Mouse (Mus musculus): ENCODE data around the gene Camta1. TPM values are rescaled to one million over a fixed set of nuclear protein-coding genes. Genes with fewer than 3 reads are reported as not detected.
A peak's percentile ranks its signal among the peaks of the same experiment; 100 is the strongest.

Gene Camta1
- 124 and 125 TPM in 2 replicates for polyA plus RNA-seq (2012; rRNA removed)

DNA sequence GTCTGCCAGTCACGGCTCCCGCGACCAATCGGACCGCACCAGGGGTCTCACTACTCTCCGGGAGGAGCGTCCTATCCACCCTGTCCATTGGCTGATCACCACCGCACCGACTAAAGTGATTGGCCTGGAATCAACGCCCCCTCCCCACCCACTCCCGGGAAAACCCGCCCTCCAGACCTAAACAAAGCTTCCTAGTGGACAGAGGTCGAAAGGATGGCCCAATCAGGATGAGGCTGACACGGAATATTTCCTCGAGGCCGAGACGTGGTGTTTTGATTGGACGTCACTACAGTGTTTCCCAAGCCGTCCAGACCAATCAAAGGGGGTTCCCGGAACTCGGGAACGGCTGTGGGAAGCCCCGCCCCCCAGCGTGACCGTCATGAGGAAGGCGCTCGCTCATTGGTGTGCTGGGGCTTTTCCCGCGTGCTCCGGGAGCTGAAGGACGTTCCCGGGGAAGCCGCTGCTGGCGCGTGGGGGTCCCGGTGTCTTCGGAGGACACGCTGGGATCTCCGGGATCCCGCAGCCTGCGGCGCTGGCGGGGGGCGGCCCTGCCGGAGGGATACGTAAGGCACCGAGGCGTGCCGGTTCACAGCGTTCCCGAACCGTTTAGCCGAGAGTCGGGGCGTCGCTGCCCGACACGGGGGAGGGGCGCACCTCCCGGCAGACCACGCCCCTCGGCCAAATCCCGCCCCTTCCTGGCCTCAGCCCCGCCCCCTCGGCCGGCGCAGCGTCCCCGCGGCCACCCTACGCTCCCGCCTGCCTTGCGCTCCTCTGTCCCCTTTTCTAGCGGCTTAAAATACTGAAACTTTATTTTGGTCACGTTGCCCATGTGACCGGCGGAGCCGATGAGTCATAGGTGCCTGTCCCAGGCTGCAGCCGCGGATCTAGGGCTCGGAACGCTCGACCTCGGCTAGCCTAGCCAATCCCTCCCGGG, at the start of gene Camta1:
Gene Camta1, minus strand, starts transcription at position 71 of the 934 bp plus-strand sequence.
- DNase-seq (ENCODE audit: extremely low spot score in 1 of 2, low spot score in 1 of 2), result peak; percentile 99 to 100

DNA sequence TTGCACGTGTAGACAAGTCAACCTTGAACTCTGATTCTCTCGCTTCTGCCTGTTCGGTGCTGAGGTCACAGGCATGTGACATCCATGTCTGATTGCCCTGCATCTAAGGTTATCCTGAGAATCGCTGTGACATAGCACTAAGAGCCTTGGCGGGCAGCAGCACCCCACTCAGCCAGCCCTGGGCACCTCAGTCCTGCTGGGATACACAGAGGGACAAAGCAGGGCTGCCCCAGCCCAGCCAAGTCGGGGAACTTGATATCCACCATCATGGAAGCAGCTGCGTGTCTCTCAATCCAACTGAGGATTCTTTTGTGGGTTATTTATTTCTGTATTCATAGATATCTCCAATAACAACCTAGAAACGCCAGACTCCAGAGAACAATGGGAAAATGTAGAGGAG, 47.1 kb upstream of the Camta1 start:
- no peak for DNase-seq (ENCODE audit: extremely low spot score in 1 of 2, low spot score in 1 of 2)

DNA sequence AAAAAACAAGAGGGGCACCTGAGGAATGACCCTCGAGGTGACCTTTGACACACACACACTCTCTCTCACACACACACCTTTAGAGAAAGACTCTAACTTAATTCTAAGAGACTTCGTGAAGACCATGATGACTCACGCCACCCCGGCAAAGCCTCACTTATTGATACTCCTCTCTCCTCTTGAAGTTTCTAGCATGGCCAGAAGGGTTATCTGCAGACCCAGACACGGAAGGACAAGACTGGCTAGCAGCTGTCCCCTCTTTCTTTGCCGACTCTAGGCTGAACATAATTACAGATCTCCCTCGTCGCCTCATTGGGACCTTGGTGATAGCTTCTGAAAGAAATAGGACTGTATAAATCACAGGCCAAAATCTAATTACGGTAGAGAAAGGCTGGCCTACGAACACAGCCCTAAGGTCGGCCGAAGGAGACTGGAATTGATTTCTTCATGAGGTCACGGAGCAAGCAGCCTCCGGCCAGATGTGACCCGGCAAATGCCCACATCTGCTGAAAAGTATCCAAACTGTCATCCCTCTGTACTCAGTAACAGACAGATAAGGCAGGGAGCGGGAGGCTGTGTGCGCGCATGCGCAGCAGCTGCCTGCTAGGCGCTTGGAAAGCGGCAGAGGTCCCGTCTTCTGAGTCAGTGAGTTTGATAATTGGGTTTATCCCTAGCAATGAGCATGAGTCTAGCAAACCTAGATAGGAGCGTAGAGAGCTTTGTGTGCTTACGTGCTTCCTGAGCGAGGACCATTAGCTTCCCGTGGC, 46.1 kb upstream of the Camta1 start:
- DNase-seq (ENCODE audit: extremely low spot score in 1 of 2, low spot score in 1 of 2), result no peak

DNA sequence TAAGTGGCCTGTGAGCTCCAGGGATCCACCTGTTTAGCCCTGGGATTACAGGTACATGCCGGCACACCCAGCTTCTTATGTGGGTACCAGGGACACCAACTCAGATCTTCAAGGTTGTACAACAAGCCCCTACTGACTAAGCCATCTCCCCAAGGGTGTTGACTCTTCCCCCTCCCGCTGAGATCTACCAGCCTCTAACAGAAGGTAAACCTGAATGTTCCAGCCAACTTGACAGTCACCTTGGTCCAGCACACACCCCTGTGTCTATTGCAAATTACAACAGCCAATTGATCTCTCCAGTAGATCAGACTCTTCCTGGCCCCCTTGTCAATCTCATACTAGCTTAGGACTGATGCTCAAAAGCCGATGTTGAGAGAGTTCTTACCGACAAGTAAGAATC, 43.9 kb upstream of the Camta1 start:
- no peak for DNase-seq (ENCODE audit: extremely low spot score in 1 of 2, low spot score in 1 of 2)

DNA sequence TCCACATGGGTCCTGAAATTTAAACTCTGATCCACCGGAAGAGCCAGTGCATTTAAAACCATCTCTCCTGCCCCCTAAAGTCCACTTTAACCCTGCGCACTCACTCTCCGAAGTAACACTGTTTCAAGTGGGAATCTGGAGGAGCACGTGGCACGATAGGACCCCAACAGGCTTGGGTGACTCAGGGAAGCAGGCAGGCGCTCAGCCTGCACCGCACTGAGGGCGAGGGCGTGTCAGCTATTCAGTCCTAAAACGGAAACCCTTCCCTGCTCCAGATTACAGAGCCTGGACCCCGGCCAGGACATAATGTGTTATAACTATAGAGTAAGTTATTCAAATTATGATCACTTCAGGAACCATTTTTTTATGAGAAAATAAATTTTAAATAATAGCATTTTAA, 42.4 kb upstream of the Camta1 start:
- DNase-seq (ENCODE audit: extremely low spot score in 1 of 2, low spot score in 1 of 2), result no peak

DNA sequence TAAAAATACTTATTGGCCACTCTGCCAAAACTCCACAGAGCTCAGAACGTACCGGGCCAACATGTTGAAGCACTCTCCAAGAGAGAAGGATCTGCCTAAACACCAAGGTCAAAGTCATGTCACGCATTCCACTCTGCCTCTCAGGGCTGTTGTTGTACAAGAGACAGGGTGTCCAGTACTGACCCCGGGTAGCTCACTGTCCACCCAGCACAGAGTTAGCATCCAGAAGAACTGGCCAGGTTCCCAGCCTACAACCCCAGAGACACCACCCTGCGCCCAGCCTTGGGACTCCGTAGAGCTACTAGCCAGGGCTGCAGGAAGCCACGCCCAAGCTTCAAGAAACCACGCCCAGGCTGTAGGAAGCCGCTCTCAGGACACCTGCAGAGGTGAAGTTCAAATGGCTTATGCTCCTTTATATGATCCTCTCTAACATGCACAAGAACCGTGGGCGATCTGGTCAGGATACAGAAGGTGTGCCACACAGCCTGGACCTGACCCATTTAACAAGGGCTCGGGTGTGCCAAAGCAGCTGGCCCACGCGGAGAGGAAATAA, 41.1 kb upstream of the Camta1 start:
- DNase-seq (ENCODE audit: extremely low spot score in 1 of 2, low spot score in 1 of 2), result no peak

DNA sequence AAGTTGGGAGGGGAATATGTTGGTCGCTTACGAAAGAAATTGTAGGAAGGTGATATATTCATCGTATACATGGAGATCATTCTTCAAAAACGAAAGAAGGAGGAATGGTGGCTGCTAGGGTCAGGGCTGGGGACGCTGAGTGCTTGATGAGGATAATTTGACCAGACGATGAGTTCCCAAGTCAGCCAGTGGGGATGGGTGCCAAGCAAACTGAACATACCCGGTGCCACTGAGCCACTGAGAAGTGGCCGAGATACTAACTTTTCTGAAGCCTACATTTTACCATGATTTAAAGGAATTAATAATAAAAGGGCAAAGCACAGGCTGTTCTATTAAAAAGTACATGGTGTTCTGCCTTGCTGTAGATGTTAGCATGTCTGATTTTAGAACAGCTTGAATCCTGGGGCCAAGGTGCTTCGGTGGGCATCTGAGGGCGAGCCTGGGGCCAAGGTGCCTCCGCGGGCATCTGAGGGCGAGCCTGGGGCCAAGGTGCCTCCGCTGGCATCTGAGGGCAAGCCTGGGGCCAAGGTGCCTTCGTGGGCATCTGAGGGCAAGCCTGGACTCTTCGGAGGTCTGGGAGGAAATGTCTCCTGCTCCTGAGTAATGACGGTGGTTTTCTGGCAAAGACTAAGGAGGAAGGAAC, 40.5 kb upstream of the Camta1 start:
- no peak for DNase-seq (ENCODE audit: extremely low spot score in 1 of 2, low spot score in 1 of 2)

DNA sequence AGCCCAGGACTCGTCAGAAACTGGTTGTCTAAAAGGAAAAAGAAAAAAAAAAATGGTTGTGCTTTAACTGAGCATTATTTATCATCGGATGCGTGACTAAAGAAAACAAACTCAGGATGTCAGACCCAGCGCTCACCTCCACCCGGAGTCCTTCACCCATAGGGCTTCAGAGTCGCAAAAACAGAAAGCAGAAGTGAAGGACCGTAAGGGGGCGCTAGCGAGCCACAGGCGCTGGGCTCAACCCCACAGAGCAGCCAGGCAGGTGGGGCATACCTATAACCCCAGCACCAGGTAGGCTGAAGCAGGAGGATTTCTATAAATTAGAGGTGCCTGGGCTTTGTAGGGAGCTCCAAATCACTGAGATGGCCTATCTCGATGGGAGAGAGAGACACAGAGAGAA, 39.7 kb upstream of the Camta1 start:
- no peak for DNase-seq (ENCODE audit: extremely low spot score in 1 of 2, low spot score in 1 of 2)

DNA sequence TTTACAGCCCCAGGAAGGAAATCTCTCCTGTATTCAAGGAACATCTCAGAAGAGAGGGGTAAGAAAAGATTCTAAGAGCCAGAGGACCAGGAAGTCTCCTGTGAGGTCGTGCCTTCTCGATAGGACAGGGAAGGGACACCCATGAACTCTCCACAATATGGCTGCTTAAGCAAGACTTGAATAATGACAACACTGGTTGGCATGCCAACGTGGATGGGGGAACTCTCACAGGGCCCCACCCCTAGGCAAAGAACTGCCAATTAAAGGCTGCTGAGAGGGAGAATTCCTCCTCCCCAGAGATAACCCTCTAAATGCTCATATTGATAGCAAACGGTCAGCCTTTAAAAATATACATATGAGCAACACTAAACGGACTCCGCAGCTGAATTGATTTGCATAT, 39.1 kb upstream of the Camta1 start:
- no peak for DNase-seq (ENCODE audit: extremely low spot score in 1 of 2, low spot score in 1 of 2)

DNA sequence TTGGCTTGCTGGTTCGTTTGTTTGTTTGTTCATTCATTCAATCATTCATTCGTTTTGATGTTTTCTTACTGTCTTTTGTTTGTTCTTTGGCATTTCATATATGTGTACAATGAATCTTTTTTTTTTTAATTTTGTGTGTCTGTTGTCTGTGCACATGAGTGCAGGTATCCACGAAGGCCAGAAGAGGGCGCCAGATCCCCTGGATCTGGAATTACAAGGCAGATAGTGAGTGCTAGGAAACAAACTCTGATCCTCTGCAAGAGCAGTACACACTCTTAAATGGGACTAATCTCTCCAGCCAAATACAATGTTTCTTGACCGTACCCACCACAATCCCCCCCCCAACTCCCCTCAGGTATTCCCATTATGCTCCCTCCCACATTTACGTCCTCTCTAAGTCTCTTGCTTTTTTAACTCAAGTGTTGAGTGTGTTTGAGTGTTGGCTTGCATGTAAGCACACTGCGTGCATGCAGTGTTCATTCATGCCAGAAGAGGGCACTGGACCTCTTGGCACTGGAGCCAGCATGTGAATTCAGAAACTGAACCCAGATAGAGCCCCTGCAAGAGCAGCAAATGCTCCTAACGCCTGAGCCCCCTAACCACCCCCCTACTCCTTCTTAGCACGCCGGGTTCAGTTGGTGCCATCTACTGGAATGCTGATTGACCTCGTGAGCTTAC, 38.2 kb upstream of the Camta1 start:
- DNase-seq (ENCODE audit: extremely low spot score in 1 of 2, low spot score in 1 of 2), result no peak

DNA sequence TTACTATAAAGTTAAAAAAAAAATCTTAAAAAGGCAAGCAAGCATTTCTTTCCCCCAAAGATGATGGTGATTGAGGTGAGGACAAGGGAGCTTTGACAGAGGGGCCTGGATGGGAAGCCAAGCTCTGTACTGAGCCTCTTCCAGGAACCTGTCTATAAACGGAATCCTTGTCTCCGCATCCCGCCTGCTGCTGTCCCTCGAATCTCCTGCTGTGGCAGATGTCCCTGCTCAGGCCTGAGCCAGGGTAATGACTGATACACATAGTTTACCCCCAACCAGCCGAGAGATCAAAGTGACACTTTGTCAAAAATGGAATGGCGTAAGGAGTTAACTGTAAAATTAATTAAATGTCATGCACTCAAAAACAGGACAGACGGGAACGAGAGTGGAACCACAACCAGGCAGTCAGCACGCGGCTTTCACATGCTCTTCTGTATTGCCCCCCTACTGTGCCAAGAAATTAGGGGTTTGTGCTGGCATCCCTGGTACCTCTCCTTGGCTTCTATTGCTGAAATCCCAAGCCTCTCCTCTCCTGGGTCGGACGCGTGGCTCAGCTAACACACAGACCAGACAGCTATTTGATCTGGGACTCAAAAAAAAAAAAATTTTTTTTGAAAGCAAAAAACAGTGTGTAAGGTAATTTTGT, 37.0 kb upstream of the Camta1 start:
- no peak for DNase-seq (ENCODE audit: extremely low spot score in 1 of 2, low spot score in 1 of 2)

DNA sequence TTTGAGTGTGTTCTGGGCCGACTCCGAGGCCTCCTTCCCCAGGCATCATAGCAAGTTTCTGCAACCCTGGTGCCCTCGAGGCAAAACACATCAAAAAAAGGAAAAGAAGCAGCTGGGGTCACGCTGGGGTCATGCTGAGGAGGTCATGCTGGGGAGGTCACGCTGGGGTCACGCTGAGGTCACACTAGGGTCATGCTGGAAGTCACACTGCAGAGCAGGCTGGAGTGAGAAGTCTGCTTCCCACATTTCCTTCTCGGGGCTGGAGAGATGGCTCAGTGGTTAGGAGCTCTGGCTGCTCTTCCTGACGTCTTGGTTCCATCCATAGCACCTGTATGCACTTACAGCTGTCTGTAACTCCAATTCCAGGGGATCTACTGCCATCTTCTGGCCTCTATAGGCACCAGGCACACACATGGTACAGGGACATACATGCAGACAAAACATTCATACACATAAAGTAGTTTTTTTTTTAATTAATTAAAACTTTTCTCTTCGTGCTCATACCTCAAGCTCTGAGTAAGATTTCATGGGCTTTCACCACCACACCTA, 35.5 kb upstream of the Camta1 start:
- DNase-seq (ENCODE audit: extremely low spot score in 1 of 2, low spot score in 1 of 2), result no peak

DNA sequence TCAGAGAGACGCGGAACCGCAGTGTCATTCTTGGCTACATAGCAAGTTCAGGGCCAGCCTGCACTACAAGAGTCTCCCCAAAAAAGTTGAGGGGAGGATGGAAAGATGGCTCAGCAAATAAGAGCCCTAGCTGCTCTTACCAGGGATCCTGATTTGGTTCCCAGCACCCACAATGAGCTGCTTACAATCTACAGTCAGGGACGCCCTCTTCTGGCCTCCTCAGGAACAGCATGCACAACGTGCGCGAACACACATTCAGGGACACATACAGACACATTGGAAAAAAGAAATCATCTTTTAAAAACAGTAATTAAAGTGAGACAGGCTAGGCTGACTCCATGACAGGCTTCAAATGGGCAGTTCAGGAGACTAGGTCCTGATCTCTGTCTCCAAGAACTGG, 33.9 kb upstream of the Camta1 start:
- no peak for DNase-seq (ENCODE audit: extremely low spot score in 1 of 2, low spot score in 1 of 2)

DNA sequence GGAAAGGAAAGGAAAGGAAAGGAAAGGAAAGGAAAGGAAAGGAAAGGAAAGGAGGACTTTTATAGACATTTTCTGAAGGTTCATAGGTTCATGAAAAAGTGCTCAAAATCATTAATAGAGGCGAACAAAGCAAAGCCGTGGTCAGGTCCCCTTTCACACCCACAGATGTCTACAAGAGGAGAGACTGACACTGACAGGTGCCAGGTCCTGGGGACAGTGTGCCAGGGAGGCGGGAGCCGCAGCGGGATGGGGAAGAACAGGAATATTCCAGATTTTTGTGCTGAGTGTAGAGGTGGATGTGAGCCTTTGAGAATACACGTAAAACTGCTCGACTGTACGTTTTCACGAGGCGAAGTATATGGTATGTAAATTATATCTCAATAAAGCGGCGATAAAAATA, 33.2 kb upstream of the Camta1 start:
- DNase-seq (ENCODE audit: extremely low spot score in 1 of 2, low spot score in 1 of 2), result no peak

DNA sequence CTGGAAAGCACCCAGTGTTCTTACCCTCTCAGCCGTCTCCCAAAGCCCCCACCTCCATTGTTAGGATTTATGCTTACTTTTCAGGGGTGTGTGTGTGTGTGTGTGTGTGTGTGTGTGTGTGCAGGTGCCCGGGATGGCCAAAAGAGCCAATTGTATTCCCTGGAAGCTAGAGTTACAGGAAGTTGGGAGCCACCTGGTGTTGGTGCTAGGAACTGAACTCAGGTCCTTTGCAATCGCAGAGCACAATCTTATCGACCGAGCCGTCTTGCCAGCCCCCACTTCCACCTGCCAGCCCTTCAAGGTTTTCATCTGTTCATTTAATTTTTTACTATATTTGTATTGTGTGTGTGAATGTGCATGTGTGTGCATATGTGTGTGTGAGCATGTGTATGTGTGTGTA, 31.6 kb upstream of the Camta1 start:
- DNase-seq (ENCODE audit: extremely low spot score in 1 of 2, low spot score in 1 of 2), result no peak

DNA sequence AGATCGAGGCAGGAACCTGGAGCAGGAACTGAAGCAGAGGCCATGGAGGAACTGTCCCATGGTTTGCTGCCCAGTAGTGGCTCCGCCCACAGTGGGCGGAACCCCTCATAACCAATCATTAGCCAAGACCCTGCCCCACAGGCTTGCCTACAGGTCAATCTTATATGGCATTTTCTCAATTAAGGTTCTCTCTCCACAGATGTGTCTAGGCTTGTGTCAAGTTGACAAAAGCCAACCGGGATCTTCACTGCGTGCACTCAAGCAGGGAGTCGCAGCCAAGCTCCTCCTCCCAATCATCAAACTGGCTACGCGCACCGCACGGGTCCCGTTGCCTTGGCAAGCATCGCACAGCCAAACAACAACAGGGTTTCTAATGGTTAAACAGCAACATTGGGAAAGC, 19.9 kb upstream of the Camta1 start:
- DNase-seq (ENCODE audit: extremely low spot score in 1 of 2, low spot score in 1 of 2), result no peak

DNA sequence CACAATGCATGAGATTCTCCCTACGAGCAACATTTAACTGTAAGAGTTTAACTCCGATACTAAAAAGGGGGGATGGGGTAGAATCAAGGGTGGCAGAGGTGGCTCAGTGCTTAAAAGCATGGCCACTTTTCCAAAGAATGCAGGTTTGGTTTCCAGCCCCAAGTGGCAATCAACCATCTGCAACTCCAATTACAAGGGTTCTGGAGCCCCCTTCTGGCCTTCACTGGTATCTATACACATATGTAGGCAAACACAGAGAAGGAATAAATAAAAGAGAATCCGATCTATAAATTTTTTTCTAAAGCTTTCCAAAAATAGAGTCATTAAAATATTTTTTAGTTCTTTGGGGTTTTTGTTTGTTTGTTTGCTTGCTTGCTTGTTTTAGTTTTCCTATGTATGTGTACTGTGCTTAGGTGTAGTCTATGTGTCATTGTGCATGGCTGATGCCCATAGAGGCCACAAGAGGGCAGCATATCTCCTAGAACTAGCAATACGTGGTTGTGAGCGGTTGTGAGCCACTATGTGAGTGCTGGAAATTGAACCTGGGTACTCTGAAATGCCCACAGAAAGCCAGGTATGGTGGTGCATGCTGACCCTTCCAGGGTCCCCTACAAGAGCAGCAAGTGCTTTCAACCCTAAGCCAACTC, 18.5 kb upstream of the Camta1 start:
- no peak for DNase-seq (ENCODE audit: extremely low spot score in 1 of 2, low spot score in 1 of 2)

DNA sequence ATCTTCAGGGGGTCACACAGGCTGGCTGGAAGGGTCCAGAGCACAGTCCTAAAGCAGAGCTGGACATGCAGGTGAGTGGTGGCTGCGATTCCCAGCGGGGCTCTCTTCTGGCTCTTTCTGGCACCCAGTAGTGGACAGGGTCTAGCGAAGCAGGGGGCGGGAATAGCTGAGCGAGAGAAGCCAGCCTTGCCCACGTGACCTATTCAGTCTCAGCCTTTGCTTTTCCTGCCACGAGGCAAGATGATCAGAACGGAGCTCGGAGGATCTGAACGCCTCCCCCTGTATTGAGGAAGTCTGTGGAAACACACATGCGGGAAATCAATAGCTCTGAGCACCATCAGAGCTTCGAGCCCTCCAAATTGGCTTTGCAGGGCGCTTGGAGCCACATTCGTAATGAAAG, 14.7 kb upstream of the Camta1 start:
- DNase-seq (ENCODE audit: extremely low spot score in 1 of 2, low spot score in 1 of 2), result no peak

DNA sequence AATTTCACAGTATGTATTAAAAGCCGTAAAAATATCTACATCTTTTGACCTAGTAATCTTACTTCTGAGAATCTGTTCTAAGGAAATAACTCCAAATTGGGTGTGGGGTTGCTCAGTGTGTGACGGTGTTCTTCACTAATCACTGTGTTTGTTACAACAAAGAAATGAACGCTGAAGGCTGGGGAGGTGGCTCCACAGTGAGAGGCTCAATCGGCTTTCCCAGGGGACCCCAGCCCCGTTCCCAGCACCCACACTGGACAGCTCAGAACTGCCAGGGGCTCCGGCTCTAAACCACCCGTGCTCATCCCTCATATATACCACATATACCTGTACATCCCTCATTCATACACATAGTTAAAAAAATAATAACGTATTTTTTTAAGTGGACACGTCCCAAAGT, 1.8 kb upstream of the Camta1 start:
- no peak for DNase-seq (ENCODE audit: extremely low spot score in 1 of 2, low spot score in 1 of 2)
